Mouse (Mus musculus): ENCODE results near the gene Lgi4. TPM values are rescaled to one million over a fixed set of nuclear protein-coding genes. Genes with fewer than 3 reads are reported as not detected.
A peak's percentile ranks its signal among the peaks of the same experiment; 100 is the strongest.

The Lgi4 gene
- total RNA-seq, 2 experiments from 2014 or later, result 3.6 to 5.2 TPM

- intact Hi-C loops (cut with DNase I), result loop anchor here (1.0 to 5.0 kb wide), 3 partner anchors 19 to 125 kb away; partner anchors contain the start of genes Fam187b, Lgi4 and Lsr
- DNase-seq, result peak; percentile 90 to 95
These were observed 38.6 kb downstream of the Lgi4 start for GRCm38 (mm10) chr7:31097583-31098248.

- intact Hi-C loops (cut with DNase I), result loop anchor here (5.0 kb wide), 1 partner anchor 127 kb away; the partner anchor contains the start of genes Fam187b and Lsr
- no peak for DNase-seq
These were observed 39.8 kb downstream of the Lgi4 start for GRCm38 (mm10) chr7:31098697-31099611.

- intact Hi-C loops (cut with DNase I), result loop anchor here (5.0 kb wide), 1 partner anchor 127 kb away; the partner anchor contains the start of genes Fam187b and Lsr
- DNase-seq, result no peak
These were observed 40.5 kb downstream of the Lgi4 start for GRCm38 (mm10) chr7:31099612-31099982.

GRCm38 (mm10) chr7:31100786-31101185 lies 41.6 kb downstream of the Lgi4 start:
- intact Hi-C loops (cut with DNase I), result no loop called here
- DNase-seq, result no peak

- intact Hi-C loops (cut with DNase I), result loop anchor here (1.0 kb wide), 1 partner anchor 67 kb away; no protein-coding TSS in a partner anchor
- DNase-seq, result peak; percentile 76 to 81
These were observed 46.1 kb downstream of the Lgi4 start for GRCm38 (mm10) chr7:31105061-31105768.

- intact Hi-C loops (cut with DNase I), result no loop called here
- DNase-seq, result no peak
These were observed 47.0 kb downstream of the Lgi4 start for GRCm38 (mm10) chr7:31106166-31106565.

DNA sequence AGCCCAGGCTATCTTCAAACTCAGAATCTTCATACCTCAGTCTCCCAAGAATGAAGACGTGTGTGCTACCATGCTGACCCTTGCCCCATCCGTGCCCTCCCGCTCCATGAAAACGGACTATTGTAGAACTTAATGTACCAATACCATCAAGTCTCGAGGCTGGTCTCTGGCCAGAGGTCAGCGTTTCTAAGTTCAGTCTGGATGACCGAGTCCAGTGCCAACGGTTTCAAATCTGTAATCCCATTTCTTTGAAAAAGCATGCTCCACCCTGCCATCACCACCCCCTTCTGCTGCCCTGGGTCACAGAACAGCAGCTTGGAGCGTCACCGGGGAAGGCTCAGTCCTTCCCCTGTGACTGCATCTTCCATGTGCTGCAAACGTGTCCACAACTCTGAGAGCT lies 48.6 kb downstream of the Lgi4 start:
- no peak for DNase-seq
- intact Hi-C loops (cut with DNase I), result no loop called here

DNA sequence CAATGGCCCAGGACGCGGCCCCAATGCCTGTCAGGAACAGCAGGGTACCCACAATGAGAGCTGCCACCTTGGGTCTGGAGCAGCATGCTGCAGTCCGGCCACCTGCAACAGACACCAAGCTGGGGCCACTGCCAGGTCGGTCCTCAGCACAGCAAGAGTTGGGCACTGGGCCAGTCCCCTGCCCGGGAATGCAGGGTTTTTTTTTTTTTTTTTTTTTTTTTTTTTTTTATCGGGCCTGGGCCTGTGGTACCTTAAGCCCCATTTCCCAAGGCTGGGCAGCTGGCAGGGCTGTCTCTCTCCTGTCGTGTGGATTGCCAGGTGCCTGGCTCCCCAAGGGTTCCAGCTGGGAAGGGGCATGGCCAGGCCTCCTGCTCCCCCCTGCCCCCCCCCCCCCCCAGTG lies 49.9 kb downstream of the Lgi4 start:
- intact Hi-C loops (cut with DNase I), result no loop called here
- DNase-seq, result peak in 1 of 2 experiments; percentile 42

DNA sequence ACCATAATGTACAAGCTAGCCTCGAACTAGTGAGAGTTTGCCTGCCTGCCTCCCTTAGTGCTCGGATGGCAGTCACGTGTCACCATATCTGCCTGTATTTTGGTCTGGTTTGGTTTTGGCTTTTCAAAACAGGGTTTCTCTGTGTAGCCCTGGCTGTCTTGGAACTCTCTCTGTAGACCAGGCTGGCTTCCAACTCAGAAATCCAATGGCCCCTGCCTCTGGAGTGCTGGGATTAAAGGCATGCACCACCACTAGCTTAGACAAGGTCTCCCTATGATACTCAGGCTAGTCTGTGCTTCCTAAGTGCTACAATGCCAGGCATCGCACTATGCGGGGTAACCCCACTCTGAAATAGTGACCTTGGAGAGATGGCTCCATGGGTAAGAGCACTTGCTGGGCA lies 50.7 kb downstream of the Lgi4 start:
- intact Hi-C loops (cut with DNase I), result no loop called here
- no peak for DNase-seq

DNA sequence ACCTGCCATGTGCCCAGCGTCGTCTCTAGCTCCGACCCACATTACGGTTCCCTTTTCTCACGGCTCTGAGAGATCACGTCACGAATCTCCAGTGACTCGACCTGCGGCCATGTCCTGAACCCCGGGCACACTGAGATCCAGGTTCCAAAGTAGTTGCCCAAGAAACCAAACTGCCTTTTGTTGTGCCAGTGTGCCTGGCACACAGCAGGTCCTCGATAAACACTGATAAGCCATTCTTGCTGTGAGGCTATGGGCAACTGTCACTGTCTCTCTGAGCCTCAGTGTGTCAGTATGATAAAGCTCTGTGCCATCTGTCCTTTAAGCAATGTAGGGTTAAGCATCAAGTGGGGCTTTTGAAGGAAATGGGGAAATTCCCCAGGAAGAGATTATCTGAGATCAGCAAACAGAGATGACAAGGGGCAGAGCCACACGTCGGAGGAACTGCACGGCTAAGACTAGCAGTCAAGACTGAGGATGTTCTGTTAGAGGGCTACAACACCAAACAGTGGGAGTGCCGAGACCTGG lies 51.8 kb downstream of the Lgi4 start:
- DNase-seq, result no peak
- intact Hi-C loops (cut with DNase I), result no loop called here

- DNase-seq, result no peak
- intact Hi-C loops (cut with DNase I), result no loop called here
These were observed 52.9 kb downstream of the Lgi4 start for GRCm38 (mm10) chr7:31112036-31112435.

DNA sequence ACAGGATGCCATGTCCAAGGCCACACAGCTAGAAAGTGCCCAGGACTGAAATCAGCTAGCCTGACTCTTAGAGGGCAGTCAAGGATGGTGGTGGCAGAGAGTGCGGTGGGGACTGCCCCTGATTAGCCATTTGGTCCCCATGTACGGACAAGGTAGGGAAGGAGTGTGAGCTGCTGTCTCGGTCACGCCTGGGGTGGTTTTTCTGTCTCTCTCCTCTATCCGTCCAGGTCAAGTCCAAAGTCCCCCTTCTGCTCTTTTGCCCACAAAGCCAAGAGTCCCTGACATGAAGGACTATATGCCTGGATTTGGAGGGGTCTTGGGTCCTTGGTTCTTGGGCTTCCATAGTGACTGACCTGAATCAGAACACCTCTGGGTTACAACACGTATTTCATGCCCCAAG lies 54.7 kb downstream of the Lgi4 start:
- intact Hi-C loops (cut with DNase I), result no loop called here
- no peak for DNase-seq

- intact Hi-C loops (cut with DNase I), result no loop called here
- no peak for DNase-seq
These were observed 55.5 kb downstream of the Lgi4 start for GRCm38 (mm10) chr7:31114646-31115045.

- intact Hi-C loops (cut with DNase I), result no loop called here
- no peak for DNase-seq
These were observed 56.0 kb downstream of the Lgi4 start, which contains the start of gene Hpn for GRCm38 (mm10) chr7:31115182-31115581. TSS of gene Hpn (minus strand) at chr7:31115290.

- intact Hi-C loops (cut with DNase I), result no loop called here
- peak; percentile 70 to 75 for DNase-seq
These were observed 56.5 kb downstream of the Lgi4 start for GRCm38 (mm10) chr7:31115587-31116043.

DNA sequence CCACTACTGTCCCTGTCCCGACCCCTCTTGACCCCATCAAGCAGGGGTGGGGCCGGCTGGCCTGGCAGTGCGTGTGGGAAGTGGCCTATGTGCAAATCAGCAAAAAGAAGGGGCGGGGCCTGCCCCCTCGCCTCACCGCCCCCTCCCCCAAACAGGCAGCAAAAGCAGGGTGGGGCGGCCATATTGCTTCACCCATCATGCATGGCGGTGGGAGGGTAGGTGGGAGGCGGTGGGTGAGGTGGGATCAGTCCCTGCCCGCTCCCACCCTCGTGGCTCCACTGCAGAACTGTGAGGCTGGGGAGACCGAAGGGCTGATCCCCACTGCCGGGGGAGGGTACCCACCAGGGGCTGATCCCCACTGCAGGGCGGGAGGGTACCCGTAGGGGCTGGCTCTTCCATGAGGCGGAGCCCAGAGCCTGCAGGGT lies 57.6 kb downstream of the Lgi4 start:
- DNase-seq, result no peak
- intact Hi-C loops (cut with DNase I), result no loop called here

- intact Hi-C loops (cut with DNase I), result no loop called here
- DNase-seq, result no peak
These were observed 58.3 kb downstream of the Lgi4 start for GRCm38 (mm10) chr7:31117465-31117864.

DNA sequence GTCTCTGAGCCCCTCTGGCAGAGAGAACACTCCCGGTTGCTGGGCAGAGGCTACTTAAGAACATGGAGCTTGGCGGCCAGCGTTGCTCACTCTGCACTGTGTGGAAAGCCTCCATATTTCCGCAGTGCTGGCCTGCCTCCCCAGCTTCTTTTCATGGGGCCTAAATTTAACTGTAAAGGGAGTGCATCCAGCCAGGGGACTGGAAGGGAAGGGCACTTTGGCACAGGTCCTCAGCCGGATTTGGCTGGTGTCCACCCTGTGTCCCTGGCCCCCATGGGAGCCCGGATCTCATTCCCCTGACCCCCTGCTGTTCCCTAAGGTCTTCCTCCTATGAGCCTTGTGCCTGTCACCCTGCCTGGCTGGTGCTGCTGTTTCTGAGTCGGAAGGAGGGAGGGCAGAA lies 59.3 kb downstream of the Lgi4 start:
- intact Hi-C loops (cut with DNase I), result no loop called here

GRCm38 (mm10) chr7:31119556-31119955 lies 60.4 kb downstream of the Lgi4 start:
- no peak for DNase-seq
- intact Hi-C loops (cut with DNase I), result no loop called here

More for the DNA sequence above, 59.3 kb downstream of the Lgi4 start:
- DNase-seq, result peak; percentile 47 to 48

All from heart, postnatal 36 days (tissue).